In the genomic region with DNA sequence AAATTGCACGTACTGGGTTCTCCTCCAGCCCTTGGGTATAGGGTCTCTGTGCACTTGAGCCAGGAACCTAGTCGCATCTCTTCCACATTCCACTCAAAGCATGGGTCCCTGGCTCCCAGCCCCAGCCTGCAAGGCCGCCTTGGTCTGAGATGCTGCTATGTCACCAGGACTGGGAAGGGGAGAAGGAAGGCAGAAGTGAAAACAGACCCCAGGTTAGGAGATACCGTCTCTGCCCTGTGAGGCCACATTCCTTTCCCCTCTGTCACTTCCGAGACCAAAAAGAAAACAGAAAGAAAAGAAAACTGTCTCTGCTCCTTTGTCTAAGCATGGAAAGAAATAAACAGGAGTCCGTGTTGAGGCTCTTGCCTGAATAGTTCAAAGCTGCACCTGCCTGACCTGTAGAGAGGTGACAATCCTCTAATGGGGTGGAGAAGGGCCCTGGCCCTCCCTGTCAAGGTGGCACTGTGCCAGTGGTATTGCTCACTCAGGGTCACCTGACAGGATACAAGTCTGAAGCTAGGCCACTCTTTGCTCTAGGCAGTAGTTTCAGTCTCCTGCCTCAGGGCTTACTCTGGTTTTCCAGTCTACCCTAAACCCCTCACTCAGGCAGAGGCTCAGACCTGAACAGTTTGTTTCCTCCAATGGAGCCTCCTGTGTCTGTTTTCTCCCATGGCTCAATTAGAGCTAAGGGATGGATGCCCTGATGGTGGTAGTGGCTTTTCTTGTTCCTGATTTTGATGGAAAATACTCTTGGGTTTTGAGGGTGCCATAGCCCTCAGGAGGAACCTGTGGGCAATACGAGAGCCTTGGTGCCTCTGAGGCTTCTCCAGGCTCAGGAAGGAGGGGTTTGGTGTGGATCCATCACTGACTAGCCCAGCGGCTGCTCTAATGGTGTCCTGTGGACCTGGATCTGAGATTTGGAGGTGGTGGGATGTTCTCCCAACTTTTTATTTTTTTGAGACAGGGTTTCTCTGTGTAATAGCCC, we compare ENCODE assay signal across 11 mouse cellular contexts. TPM values are rescaled to one million over a fixed set of nuclear protein-coding genes. Genes with fewer than 3 reads are reported as not detected.
A peak's percentile ranks its signal among the peaks of the same experiment; 100 is the strongest.
DNase-seq lines count a peak whose midpoint lies in the region; ATAC-seq and TF ChIP-seq lines count a peak whose summit lies in the region.
"Had no signal": no experiment of that assay in that cellular context is flagged by ENCODE, and none has a peak within 500 bp of the region (broad histone marks: within the 10 kb centered on the region; RNA-seq: fewer than 3 reads in every experiment).

No protein-coding gene starts in this region.

- no peak overlapping the region for H3K4me2 ChIP-seq in heart, embryonic 11.5 days
- no peak overlapping the region for H3K4me2 ChIP-seq in lung, postnatal 0 days (replicated peaks; ENCODE audit: low read depth, low read length)
- H3K4me2 ChIP-seq: limb, embryonic 15.5 days had no signal

- intact Hi-C loops in heart, postnatal 25 days (cut with DNase I), result no loop called here

- peak overlapping the region; percentile 34; the same call in 1 of the 2 replicates for H3K9ac ChIP-seq in heart, embryonic 11.5 days (ENCODE audit: low read depth, low read length)
- no peak overlapping the region for H3K9ac ChIP-seq in MEL (ENCODE audit: control insufficient read depth, low read depth, low read length, poor library complexity, severe bottlenecking)
- no peak overlapping the region for H3K9ac ChIP-seq in lung, postnatal 0 days (replicated peaks; ENCODE audit: low read depth)
- H3K9ac ChIP-seq: limb, embryonic 15.5 days had no signal

- TF ChIP-seq CTCF in MEL (IDR thresholded peaks at IDR 0.05 in 2 of 3, conservative IDR thresholded peaks at IDR 0.05 in 1 of 3; ENCODE audit: control insufficient read depth in 1 of 3, insufficient read depth in 1 of 3, low read depth in 2 of 3, low read length in 3 of 3, poor library complexity in 1 of 3, severe bottlenecking in 1 of 3), result no peak
- TF ChIP-seq CTCF in lung, postnatal 0 days (IDR thresholded peaks at IDR 0.05), result no peak

- no peak for TF ChIP-seq RAD21 in MEL (IDR thresholded peaks at IDR 0.05; ENCODE audit: low read depth, low read length)

- no peaks in the 10 kb centered on the region for H3K9me3 ChIP-seq in heart, embryonic 11.5 days (replicated peaks; ENCODE audit: control insufficient read depth, low read length)
- no peaks in the 10 kb centered on the region for H3K9me3 ChIP-seq in MEL (replicated peaks; ENCODE audit: insufficient read depth, low read length)
- H3K9me3 ChIP-seq in embryonic facial prominence, embryonic 10.5 days, result no peaks in the 10 kb centered on the region
- no peaks in the 10 kb centered on the region for H3K9me3 ChIP-seq in lung, postnatal 0 days (ENCODE audit: low read length)
- H3K9me3 ChIP-seq: limb, embryonic 15.5 days had no signal

- peak overlapping the region; percentile 75 for H3K27ac ChIP-seq in heart, embryonic 11.5 days (ENCODE audit: low read depth, low read length)
- no peak overlapping the region for H3K27ac ChIP-seq in MEL (ENCODE audit: control insufficient read depth, low read depth, low read length)
- H3K27ac ChIP-seq in embryonic facial prominence, embryonic 10.5 days (replicated peaks), result peak overlapping the region; percentile 44; the same call in 1 of the 2 replicates
- H3K27ac ChIP-seq in lung, postnatal 0 days (ENCODE audit: low read length), result peak overlapping the region; percentile 45
- H3K27ac ChIP-seq: limb, embryonic 15.5 days had no signal

- no peak for ATAC-seq in heart, embryonic 11.5 days (replicated peaks; ENCODE audit: insufficient number of reproducible peaks, low FRiP score, low TSS enrichment)
- peak; percentile 75 for ATAC-seq in lung, postnatal 0 days

- H3K36me3 ChIP-seq in heart, embryonic 11.5 days (ENCODE audit: control insufficient read depth, insufficient read depth, low read length), result peaks cover 6% of the 10 kb centered on the region; the same call in 1 of the 2 replicates
- H3K36me3 ChIP-seq in MEL (ENCODE audit: control insufficient read depth in 1 of 2, insufficient read depth in 2 of 2, low read length in 2 of 2), result no peaks in the 10 kb centered on the region; a peak in 1 of 4 replicates
- H3K36me3 ChIP-seq in embryonic facial prominence, embryonic 10.5 days (replicated peaks), result no peaks in the 10 kb centered on the region; the same call in 1 of the 2 replicates
- 0 out of 2 replicates have a peak, but pooled peaks cover 3% of the 10 kb centered on the region for H3K36me3 ChIP-seq in lung, postnatal 0 days (ENCODE audit: insufficient read depth, low read length)

- H3K4me3 ChIP-seq in heart, embryonic 11.5 days (ENCODE audit: low read depth, low read length), result no peak overlapping the region
- no peak overlapping the region for H3K4me3 ChIP-seq in MEL (ENCODE audit: control insufficient read depth in 1 of 2, insufficient read depth in 1 of 2, low read depth in 2 of 2, low read length in 2 of 2)
- no peak overlapping the region for H3K4me3 ChIP-seq in embryonic facial prominence, embryonic 10.5 days
- H3K4me3 ChIP-seq in lung, postnatal 0 days (ENCODE audit: low read depth, low read length), result no peak overlapping the region
- H3K4me3 ChIP-seq: erythroblast, embryonic 14.5 days; limb, embryonic 15.5 days had no signal

- DNase-seq in heart, postnatal 25 days (ENCODE audit: low spot score), result no peak
- no peak for DNase-seq in MEL (ENCODE audit: low read depth, low spot score)
- no peak for DNase-seq in embryonic facial prominence, embryonic 10.5 days (ENCODE audit: low spot score)
- DNase-seq in lung, postnatal 0 days (ENCODE audit: low spot score), result peak; percentile 63
- no peak for DNase-seq in thymus, postnatal 10 days (ENCODE audit: low spot score in 2 of 2)
- DNase-seq in right cerebral cortex, adult 18-20 months, result no peak
- DNase-seq in gastrocnemius, adult 8-10 months (ENCODE audit: low spot score in 2 of 2), result no peak
- DNase-seq: spleen, adult 18-20 months had no signal

- TF ChIP-seq EP300 in MEL (IDR thresholded peaks at IDR 0.05; ENCODE audit: low read depth in 1 of 2, low read length in 2 of 2), result no peak
- TF ChIP-seq EP300 in lung, postnatal 0 days (IDR thresholded peaks at IDR 0.05), result no peak

- H3K79me2 ChIP-seq in MEL (ENCODE audit: control insufficient read depth, insufficient read depth, low read length, poor library complexity), result no peaks in the 10 kb centered on the region

- TF ChIP-seq POLR2A in MEL (IDR thresholded peaks at IDR 0.05; ENCODE audit: control insufficient read depth in 1 of 2, insufficient read depth in 1 of 2, low read depth in 1 of 2, low read length in 2 of 2, poor library complexity in 1 of 2), result no peak

- WGBS in heart, embryonic 11.5 days (ENCODE audit: insufficient replicate concordance), result 51% methylated on average over 8 of the region's 8 CpGs
- 71% methylated on average over 8 of the region's 8 CpGs for WGBS in embryonic facial prominence, embryonic 10.5 days
- 49% methylated on average over 8 of the region's 8 CpGs for WGBS in lung, postnatal 0 days

- peaks cover 46% of the 10 kb centered on the region for H3K4me1 ChIP-seq in heart, embryonic 11.5 days (ENCODE audit: control insufficient read depth, insufficient read depth, low read length)
- 0 out of 4 replicates have a peak, but pooled peaks cover 0 to 5% of the 10 kb centered on the region in 2 experiments for H3K4me1 ChIP-seq in MEL (ENCODE audit: control insufficient read depth in 1 of 2, insufficient read depth in 2 of 2, low read length in 2 of 2)
- H3K4me1 ChIP-seq in embryonic facial prominence, embryonic 10.5 days, result peaks cover 27% of the 10 kb centered on the region
- peaks cover 21% of the 10 kb centered on the region for H3K4me1 ChIP-seq in lung, postnatal 0 days (ENCODE audit: insufficient read depth, low read depth, low read length)

- no peaks in the 10 kb centered on the region for H3K27me3 ChIP-seq in heart, embryonic 11.5 days (ENCODE audit: control insufficient read depth, insufficient read depth, low read length)
- no peaks in the 10 kb centered on the region for H3K27me3 ChIP-seq in MEL (ENCODE audit: control insufficient read depth in 1 of 2, insufficient read depth in 2 of 2, low read length in 2 of 2)
- no peaks in the 10 kb centered on the region for H3K27me3 ChIP-seq in embryonic facial prominence, embryonic 10.5 days (replicated peaks; ENCODE audit: low read depth, poor library complexity, severe bottlenecking)
- no peaks in the 10 kb centered on the region for H3K27me3 ChIP-seq in lung, postnatal 0 days (replicated peaks; ENCODE audit: insufficient read depth, low read length)
- H3K27me3 ChIP-seq: limb, embryonic 15.5 days had no signal

RNA-seq across cellular contexts. Expression of a gene that starts 18.9 kb away (rescaled TPM):
- 8.4 TPM in 2 replicates for polyA plus RNA-seq in heart, embryonic 11.5 days (2014; fragmentation: Nextera tagmentation; extraction: Ambion mirVana)
- 1 to 10 TPM; 8.7 to 9.7 TPM for total RNA-seq in heart, postnatal 25 days (2021)
- 1.2 and 1.9 TPM in 2 replicates for total RNA-seq in MEL (2012; rRNA removed)
- 1 to 10 TPM in 1 of 2 experiments, not detected in 1; 4.3 TPM for polyA plus RNA-seq in MEL (2012; ENCODE audit: insufficient read depth in 1 of 2, insufficient read length in 2 of 2, low read depth in 1 of 2, low replicate concordance in 2 of 2, missing spikeins in 1 of 2)
- polyA plus RNA-seq in embryonic facial prominence, embryonic 10.5 days (2016; fragmentation: Nextera tagmentation; extraction: Ambion mirVana), result 7.1 and 7.6 TPM in 2 replicates
- polyA plus RNA-seq in lung, postnatal 0 days (2015; fragmentation: Nextera tagmentation; extraction: Ambion mirVana), result 23.6 and 27.5 TPM in 2 replicates
- 1 to 10 TPM; 3.6 to 5.5 (median 3.6) TPM for total RNA-seq in gastrocnemius, adult 8-10 months (2022)
- polyA plus RNA-seq: erythroblast, embryonic 14.5 days had no signal

RNA-seq across cellular contexts. Expression of a gene that starts 54.1 kb away (rescaled TPM):
- not detected in 2 replicates for polyA plus RNA-seq in heart, embryonic 11.5 days (2014; fragmentation: Nextera tagmentation; extraction: Ambion mirVana)
- total RNA-seq in heart, postnatal 25 days (2021), result under 1 TPM; 0.73 to 0.99 TPM
- total RNA-seq in MEL (2012; rRNA removed), result 0.07 TPM in 1 of 2 replicates, not detected in the other
- polyA plus RNA-seq in MEL (2012; ENCODE audit: insufficient read depth in 1 of 2, insufficient read length in 2 of 2, low read depth in 1 of 2, low replicate concordance in 2 of 2, missing spikeins in 1 of 2), result under 1 TPM in 1 of 2 experiments, not detected in 1; 0.21 TPM
- polyA plus RNA-seq in embryonic facial prominence, embryonic 10.5 days (2016; fragmentation: Nextera tagmentation; extraction: Ambion mirVana), result 0.10 and 0.12 TPM in 2 replicates
- 0.06 TPM in 1 of 2 replicates, not detected in the other for polyA plus RNA-seq in lung, postnatal 0 days (2015; fragmentation: Nextera tagmentation; extraction: Ambion mirVana)
- total RNA-seq in gastrocnemius, adult 8-10 months (2022), result under 1 TPM in 2 of 4 experiments, not detected in 2; 0.13 to 0.20 TPM
- polyA plus RNA-seq: erythroblast, embryonic 14.5 days had no signal

RNA-seq across cellular contexts. Expression of a gene that starts 54.4 kb away (rescaled TPM):
- 4.9 and 6.2 TPM in 2 replicates for polyA plus RNA-seq in heart, embryonic 11.5 days (2014; fragmentation: Nextera tagmentation; extraction: Ambion mirVana)
- 10 to 100 TPM; 19.1 to 20.0 TPM for total RNA-seq in heart, postnatal 25 days (2021)
- 0.54 and 1.0 TPM in 2 replicates for total RNA-seq in MEL (2012; rRNA removed)
- polyA plus RNA-seq in MEL (2012; ENCODE audit: insufficient read depth in 1 of 2, insufficient read length in 2 of 2, low read depth in 1 of 2, low replicate concordance in 2 of 2, missing spikeins in 1 of 2), result 1 to 10 TPM in 1 of 2 experiments, not detected in 1; 1.3 TPM
- polyA plus RNA-seq in embryonic facial prominence, embryonic 10.5 days (2016; fragmentation: Nextera tagmentation; extraction: Ambion mirVana), result 4.4 and 4.6 TPM in 2 replicates
- polyA plus RNA-seq in lung, postnatal 0 days (2015; fragmentation: Nextera tagmentation; extraction: Ambion mirVana), result 2.3 and 2.7 TPM in 2 replicates
- total RNA-seq in gastrocnemius, adult 8-10 months (2022), result 1 to 10 TPM; 1.2 to 2.8 (median 2.2) TPM
- polyA plus RNA-seq: erythroblast, embryonic 14.5 days had no signal
